Mouse (Mus musculus): ENCODE data around the gene Nfia. TPM values are rescaled to one million over a fixed set of nuclear protein-coding genes. Genes with fewer than 3 reads are reported as not detected.

Nfia gene
- total RNA-seq, 2 experiments from 2014 or later: 69.5 to 70.1 TPM

DNA sequence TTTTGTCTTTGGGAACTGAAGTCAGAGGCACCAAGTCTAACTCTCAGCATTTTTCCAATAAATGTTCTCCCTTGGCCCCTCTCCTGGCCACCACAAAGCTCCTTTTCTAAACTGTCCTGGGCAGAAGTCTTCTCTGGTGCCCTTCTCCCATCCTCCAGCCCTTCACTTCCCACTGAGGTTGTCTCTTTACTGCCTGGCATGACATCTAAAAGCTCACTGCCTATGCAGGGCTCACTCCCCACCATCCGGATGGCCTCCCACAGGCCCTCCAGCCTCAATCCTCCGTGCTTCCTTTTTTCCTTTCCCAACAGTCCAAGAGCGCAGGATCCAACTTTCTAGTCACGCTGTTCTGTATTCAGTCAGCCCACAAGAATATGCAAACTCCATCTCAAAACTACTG lies 342.9 kb downstream of the Nfia start:
- DNase-seq: no peak
- intact Hi-C loops (cut with DNase I; ENCODE audit: low total_unique reads): no loop called here

DNA sequence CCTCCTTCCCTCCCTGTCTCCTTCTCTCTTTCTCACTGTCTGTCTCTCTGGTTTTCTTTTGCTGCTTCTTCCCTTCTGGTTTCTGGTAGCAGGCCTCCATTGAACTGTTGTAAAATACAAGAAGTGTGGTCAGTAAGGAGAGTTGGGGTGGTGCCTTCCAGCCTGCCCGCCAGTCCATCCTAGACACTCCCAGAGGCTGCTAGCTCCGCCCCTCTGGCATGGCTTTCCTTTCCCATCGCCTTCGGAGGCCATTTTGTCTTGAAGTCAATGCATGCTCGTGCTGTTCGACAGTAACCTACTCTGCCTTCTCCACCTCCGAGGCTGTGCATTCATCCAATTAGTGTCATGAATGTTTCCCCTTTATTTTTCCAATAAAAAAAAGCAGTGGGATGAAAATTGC lies 343.5 kb downstream of the Nfia start:
- DNase-seq: no peak
- intact Hi-C loops (cut with DNase I; ENCODE audit: low total_unique reads): no loop called here

DNA sequence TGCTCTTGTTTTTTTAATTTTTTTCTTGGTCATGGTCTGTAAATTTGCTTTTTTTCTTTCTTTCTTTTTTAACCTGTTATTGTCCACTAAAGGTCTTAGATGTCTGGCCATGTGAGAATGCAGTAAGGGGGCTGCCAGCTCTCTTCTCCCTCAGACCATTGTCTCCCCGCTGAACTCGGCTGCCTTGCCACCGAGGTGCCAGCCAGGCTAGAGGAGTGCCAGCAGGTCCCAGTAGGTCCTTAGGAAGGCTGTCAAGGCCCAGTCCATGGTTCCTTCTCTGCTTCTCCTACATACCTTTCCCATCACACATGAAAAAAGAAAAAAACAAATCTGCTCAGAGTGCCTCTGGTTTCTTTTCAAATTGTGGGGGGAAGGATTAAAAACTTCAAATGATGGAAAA lies 345.6 kb downstream of the Nfia start:
- intact Hi-C loops (cut with DNase I; ENCODE audit: low total_unique reads): no loop called here
- no peak for DNase-seq

DNA sequence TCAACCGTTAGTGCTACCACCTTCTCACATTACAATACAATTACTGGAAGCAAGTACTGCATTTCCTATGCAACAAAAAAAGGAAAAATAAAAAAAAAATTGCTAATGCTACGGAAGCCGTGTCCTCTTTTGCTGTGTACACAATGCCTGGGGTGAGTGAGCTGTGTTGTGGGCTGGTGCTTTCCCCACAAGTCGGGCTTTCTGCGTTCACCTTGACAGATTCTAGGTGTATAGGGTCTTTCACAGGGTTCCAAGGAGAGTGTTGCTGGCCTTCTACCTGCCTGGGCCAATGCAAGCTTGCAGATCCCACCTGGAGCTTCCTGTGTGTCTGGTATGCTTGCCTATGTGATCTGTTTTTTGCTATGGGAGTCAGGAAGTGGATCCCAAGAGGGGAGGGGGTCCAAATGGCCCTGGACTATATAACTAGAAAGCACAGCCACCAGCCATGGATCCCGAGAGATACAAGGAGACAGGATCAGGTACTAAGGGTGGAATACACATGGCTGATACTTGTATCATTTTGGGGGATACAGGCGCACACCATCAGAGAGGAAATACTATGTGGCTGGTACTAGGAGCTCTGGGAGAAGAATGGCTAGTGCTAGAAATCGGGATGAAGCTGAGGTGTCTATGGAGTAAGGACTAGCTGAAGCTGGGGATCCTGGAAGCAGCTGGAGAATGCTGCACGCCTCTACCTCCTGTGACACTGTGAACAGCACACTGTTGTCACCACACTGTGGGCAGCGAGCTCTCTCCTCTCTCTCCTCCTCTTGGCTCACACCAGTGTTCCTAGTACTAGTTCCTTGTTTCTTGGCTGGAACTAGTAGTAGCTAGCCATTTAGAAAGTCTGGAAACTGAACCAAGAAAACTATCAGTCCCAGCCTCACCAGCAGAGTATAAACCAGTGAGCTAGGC lies 346.5 kb downstream of the Nfia start:
- no peak for DNase-seq
- intact Hi-C loops (cut with DNase I; ENCODE audit: low total_unique reads): no loop called here

DNA sequence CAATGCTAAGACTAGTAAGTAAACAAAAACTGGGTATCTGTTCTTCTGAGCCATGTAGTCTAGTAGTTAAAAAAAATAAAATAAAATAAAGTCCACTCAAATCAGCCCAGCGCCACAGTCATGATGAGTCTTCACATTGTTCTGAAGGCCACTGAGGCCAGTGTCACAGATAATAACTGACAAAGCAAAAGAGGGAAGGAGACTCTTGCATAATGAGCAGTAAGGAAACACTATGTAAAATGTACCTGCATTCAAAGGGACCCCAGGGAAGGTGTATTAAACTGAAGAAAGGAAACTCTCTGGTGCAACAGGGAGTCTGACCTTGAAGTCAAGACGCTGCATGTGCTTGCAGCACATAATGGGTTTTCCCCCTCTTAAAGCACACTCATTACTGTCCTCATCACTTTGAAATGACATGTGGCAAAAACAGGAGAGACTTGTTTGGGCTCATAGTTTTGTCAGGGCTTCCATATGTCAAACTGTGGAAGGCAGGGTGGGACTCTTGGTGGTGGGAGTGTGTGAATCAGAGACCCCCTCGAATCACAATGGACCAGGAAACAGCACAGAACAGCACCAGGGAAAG lies 347.5 kb downstream of the Nfia start:
- DNase-seq: no peak
- intact Hi-C loops (cut with DNase I; ENCODE audit: low total_unique reads): no loop called here

DNA sequence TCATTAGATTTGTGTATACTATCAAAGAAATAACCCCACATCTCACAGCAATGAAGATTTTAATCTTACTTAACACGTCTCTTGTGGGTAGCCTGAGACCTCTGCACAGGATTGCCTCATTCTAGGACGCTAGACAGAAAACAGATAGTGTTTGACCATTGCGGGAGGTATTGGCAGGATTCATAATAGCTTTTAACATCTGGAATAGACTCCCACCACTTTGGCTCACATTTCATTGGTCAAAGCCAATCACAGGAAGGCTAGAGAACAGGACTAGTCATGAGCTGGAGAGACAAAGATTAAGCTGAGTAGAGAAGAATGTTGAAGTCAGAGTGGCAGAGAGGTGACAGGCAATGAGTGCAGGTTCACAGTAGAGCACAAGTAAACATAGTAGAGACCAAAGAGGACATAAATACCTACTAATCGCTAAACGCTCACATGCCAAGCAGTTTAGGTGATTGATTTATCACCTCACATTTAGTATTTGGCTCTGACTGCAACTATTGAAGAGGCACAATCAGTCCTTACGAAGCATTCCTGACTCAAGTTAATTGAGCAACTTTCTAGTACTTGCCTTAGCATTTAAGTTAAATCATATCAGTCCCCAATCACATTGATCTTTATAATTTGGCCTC lies 348.3 kb downstream of the Nfia start:
- intact Hi-C loops (cut with DNase I; ENCODE audit: low total_unique reads): no loop called here
- no peak for DNase-seq

DNA sequence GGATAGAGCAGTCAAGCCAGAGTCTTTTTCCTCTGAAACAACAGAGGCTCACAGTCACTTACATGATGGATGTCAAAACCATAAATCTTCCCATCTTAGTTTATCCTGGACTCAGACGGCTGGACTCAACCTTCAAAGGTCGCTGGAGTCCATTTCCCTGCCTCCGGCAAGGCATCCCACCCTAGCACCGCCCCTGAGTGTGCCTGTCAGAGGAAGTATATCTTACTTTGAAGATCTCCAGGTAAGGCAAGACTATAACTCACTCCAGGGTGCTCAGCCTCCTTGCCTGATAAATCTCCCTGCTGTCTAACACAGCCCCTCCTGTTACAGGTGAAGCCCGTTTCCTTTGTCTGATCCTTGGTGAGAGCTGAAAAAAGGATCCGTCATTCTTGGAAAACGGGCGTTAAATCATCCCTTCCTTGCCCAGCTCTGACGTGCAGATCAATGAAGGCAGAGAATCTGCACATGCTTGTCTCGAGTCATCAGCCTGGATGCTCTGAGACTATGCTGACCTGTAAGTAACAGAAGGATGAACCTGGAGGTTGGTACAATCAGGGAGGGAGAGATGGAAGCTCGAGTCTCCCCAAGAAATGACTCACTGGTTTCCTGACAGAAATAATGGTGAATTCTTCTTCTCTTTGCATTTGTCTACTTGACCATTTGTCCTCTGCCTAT lies 353.6 kb downstream of the Nfia start:
- intact Hi-C loops (cut with DNase I; ENCODE audit: low total_unique reads): no loop called here
- DNase-seq: no peak

DNA sequence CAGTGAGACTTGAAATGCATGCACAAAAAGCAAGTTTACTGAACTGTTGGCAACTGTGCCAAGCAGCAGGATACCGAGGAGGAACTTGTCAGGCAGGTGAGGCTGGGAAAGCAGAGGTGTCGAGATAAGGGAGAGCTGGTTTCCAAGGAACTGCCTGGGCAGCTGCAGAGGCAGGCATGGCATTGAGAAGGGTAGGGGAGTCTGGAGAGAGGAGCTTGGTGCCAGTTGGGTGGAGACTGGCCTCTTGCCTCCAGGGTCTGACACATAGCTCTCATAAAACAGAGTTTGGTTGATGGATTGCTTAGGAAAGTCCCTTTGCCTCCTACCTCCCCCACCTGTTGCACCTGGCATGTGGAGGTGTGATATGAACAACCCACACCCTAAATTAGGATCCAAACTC lies 358.3 kb downstream of the Nfia start:
- DNase-seq: no peak
- intact Hi-C loops (cut with DNase I; ENCODE audit: low total_unique reads): no loop called here

DNA sequence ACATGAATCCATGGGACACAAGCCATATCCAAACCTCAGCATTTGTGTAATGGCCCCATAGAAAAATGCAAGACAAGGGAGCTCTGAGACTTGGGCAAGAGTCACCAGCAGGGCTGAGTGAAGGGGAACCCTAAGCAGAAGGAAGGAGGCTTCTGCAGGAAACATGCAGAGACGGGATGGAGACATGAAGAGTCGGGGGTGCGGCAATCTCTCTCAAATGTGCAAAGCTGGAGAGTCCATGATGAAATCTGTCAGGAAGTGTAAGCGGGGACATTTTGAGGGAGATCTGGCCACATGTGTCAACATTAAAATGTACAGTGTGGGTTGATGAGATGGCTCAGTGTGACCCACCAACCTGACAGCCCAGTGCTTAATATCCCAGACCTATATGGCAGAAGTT lies 361.5 kb downstream of the Nfia start:
- intact Hi-C loops (cut with DNase I; ENCODE audit: low total_unique reads): no loop called here

DNA sequence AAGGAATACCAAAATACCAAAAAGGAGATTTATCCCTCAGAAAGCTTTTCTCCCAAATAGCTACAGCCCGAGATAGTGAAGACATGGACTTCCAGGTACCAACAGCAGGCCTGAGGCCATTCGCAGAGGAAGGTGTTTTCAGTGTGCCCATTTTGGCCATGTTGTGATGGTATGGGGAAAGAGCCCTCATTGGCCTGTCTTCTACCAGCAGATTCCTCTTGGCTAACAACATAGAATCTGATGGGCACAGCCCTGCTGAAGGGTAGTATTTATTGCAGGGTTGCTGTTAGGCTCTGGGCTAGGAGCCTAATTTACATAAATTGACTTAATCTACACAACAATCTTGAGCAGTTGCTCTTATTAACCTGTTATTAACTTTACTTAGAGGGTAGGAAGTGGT lies 363.5 kb downstream of the Nfia start:
- no peak for DNase-seq
- intact Hi-C loops (cut with DNase I; ENCODE audit: low total_unique reads): no loop called here

More for the DNA sequence above, 361.5 kb downstream of the Nfia start:
- DNase-seq: no peak

DNA sequence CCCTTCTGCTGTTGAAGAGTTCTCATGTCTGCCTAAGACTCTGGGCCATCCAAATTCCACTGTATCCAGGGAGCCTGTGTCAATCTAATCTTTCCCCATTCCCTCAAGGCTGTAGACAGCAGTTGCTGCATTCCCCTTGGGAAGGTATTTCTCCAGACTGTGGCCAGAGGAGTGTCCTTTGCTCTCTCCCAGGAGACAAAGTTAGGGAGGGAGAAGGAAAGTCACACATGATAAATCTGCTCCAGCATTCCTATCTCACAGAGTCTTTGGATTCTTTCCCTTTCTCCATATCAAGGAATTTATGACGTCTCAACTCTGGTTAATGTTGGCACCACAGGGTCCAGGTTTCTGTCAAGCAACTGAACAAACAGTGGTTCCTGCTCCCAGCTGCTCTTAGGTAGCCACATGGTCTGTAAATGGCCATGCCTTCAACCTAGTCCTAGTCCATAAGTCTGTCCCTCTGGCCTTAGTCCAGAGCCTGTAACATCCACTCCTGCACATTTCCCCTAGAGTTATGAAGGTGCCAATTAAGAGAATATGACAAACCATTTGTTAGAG lies 370.4 kb downstream of the Nfia start:
- no peak for DNase-seq
- intact Hi-C loops (cut with DNase I; ENCODE audit: low total_unique reads): no loop called here

DNA sequence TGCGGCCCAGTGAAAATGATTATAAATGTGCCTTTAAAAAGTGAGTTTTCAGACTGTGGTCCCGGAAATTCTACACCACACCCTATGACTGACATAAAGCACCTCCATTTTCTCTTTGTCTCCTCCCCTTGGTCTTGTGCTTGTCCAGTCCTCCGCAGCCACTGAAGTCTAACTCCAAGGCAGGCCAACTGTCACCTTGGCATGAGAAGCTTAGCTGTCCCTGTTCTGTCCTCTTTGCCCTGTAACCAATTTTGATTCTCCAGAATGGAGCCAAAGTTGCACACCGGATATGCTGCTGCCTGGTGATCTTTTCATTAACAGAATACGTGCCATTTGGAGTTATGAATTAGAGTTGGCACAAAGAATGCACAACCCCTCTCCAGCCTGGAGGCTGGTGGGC lies 378.0 kb downstream of the Nfia start:
- no peak for DNase-seq
- intact Hi-C loops (cut with DNase I; ENCODE audit: low total_unique reads): no loop called here

DNA sequence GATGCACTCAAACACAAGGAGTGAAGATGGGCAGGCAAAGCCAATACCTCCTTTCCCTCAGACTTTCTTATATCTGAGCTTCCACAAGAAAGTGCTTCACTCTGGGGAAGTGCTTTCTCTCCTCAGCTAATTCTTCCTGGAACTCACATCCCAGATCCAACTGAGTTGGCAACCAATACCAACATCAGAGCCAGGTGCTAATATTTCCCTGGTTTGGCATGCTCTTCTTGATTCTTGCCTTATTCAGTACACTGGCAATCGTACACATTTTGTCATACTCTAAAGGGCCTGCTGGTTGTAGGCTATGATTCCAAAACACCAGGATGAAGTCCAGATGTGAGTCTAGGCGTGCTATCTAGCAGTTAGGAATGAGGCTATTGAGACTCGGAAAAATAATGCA lies 385.4 kb downstream of the Nfia start:
- intact Hi-C loops (cut with DNase I; ENCODE audit: low total_unique reads): no loop called here
- DNase-seq: no peak

DNA sequence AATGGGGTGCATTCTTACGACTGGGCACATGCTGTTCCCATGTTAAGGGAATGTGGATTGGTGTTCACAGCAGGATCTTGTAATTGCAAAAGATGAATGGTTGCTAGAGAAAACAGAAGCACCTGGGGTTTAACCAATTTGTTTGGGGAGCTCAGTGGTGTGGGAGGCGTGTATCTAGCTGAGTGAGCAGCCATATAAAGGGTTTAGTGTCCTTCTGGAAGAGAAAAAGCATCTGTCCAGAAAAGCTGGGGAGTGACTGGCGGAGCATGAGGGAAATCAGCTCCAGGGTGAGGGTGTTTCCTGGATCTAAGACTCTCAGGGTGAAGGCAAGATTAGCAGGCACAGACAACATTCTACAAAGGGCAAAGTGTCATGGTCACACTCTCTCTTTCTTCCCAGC lies 393.8 kb downstream of the Nfia start:
- no peak for DNase-seq
- intact Hi-C loops (cut with DNase I; ENCODE audit: low total_unique reads): no loop called here

Other genes with a start within 250 kb of the Nfia start
- gene E130114P18Rik, start 5.3 kb downstream of the Nfia start, total RNA-seq (2021): under 1 TPM; 0.38 to 0.39 TPM